Mouse (Mus musculus) ES-E14 (cell line): ENCODE measurements around the gene Jtb. TPM values are rescaled to one million over a fixed set of nuclear protein-coding genes. Genes with fewer than 3 reads are reported as not detected.

Source experiments
- DNase-seq: peaks from one replicate; pipeline ENCODE4 v3.0.0-alpha.2; 2013; ENCODE audit warnings: low read depth, low spot score
- H3K27ac ChIP-seq: 2 replicates; pipeline ENCODE4 v1.5.1; 2012; ENCODE audit warnings: low read depth, mild to moderate bottlenecking, low read length, moderate library complexity, mixed read lengths; ENCODE audit not compliant: poor library complexity, insufficient read depth, severe bottlenecking
- H3K36me3 ChIP-seq: 2 replicates; pipeline ENCODE4 v1.6.1; 2012; ENCODE audit warnings: mild to moderate bottlenecking, low read length, moderate library complexity, mixed read lengths; ENCODE audit not compliant: control insufficient read depth, poor library complexity, insufficient read depth, severe bottlenecking
- H3K4me1 ChIP-seq, 2 experiments: fragments of 150-350 bp in 1 of 2; sonication (generic) in 1 of 2; 2 replicates each; pipeline ENCODE4 v1.6.1; 2012; ENCODE audit warnings: low read length in 2 of 2, mild to moderate bottlenecking in 1 of 2, mixed read lengths in 1 of 2; ENCODE audit not compliant: control insufficient read depth in 2 of 2, insufficient read depth in 2 of 2, poor library complexity in 1 of 2
- H3K4me3 ChIP-seq, 2 experiments: fragments of 150-350 bp in 1 of 2; sonication (generic) in 1 of 2; 2 replicates each; pipeline ENCODE4 v1.5.1; 2012; ENCODE audit warnings: low read length in 2 of 2, low read depth in 1 of 2, mild to moderate bottlenecking in 1 of 2, mixed read lengths in 1 of 2; ENCODE audit not compliant: insufficient read depth in 1 of 2, poor library complexity in 1 of 2, severe bottlenecking in 1 of 2
- H3K9ac ChIP-seq: 2 replicates; pipeline ENCODE4 v1.6.1; 2012; ENCODE audit warnings: low read depth, mild to moderate bottlenecking, low read length, mixed read lengths; ENCODE audit not compliant: poor library complexity, insufficient read depth, severe bottlenecking
- H3K9me3 ChIP-seq: fragments of 150-350 bp; sonication (generic); 2 replicates; pipeline ENCODE4 v1.6.1; 2012; ENCODE audit warnings: low read depth, mild to moderate bottlenecking, low read length; ENCODE audit not compliant: control insufficient read depth, insufficient read depth
- CHD2 ChIP-seq: IDR thresholded peaks from 2 replicates; pipeline ENCODE4 v1.6.1; 2014; ENCODE audit warnings: mild to moderate bottlenecking, low read depth, low read length, inconsistent platforms
- HCFC1 ChIP-seq: IDR thresholded peaks from 2 replicates; pipeline ENCODE4 v1.6.1; 2012; ENCODE audit warnings: low read length, inconsistent platforms, borderline replicate concordance; ENCODE audit not compliant: insufficient read depth
- MAFK ChIP-seq: IDR thresholded peaks from 2 replicates; pipeline ENCODE4 v1.6.1; 2014; ENCODE audit warnings: mild to moderate bottlenecking, low read depth, low read length, inconsistent platforms; ENCODE audit not compliant: insufficient read depth
- ZC3H11A ChIP-seq: IDR thresholded peaks from 2 replicates; pipeline ENCODE4 v1.6.1; 2012; ENCODE audit warnings: low read depth, mild to moderate bottlenecking, inconsistent platforms, low read length, borderline replicate concordance
- ZNF384 ChIP-seq: IDR thresholded peaks from 2 replicates; pipeline ENCODE4 v1.6.1; 2012; ENCODE audit warnings: low read depth, low read length, inconsistent platforms
- in situ Hi-C, 2 experiments: fragments of 600-800 bp; cut with MboI; formaldehyde crosslinking; loops; one replicate each; pipeline ENCODE4 v1.15.1; 2025; ENCODE audit warnings: low sequenced_read_pairs in 2 of 2, inconsistent platforms in 1 of 2; ENCODE audit not compliant: unreplicated experiment in 2 of 2
- total RNA-seq: library from RNA; depleted of rRNA; stranded (reverse); fragments of 300-350 nt; gene quantifications from 2 replicates; pipeline ENCODE4 v1.2.3, GENCODE M21; 2012; rRNA removed

Gene Jtb
- 61.9 and 64.0 TPM in 2 replicates for total RNA-seq

DNA sequence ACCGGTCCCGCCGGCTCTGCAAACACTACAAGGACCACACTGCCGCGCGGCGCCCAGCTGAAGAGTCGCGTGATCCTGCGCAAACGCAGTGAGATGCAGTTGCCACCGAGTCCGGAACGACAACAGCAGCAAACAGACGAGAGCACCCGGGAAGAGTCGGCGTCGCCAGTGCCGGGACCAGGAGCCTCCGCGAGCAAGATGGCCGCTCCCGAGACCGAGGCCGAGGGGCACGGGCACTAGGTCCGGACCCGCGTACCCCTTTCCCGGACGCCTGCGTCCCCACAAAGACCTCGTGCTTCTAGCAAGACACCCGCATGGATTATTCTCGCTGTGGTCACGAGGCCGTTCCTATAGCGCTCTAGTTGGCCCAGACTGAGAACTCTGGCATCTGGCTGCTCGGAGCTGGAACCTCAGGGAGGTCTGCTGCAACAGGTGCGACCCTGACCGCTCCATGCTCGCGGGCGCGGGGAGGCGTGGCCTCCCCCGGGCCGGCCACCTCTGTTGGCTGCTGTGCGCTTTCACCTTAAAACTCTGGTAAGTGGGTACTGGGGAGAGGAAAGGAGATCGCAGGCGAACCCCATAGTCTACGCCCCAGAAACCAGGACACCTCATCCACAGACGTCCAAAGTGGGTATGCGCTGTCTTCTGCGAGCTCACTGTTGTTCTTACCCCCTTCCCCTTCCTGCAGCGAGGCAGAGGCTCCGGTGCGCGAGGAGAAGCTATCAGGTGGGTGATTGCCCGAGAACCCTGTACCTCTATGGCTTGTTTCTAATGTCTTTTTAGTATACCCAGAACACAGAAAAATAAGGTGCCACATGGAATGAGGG is at the start of gene Jtb:
Jtb (plus strand) TSS at position 91 of the 827 bp plus-strand sequence.
- DNase-seq, result peak; percentile 92
- Histone ChIP-seq H3K36me3 (peaks cover 3% of the 10 kb centered on the region), H3K4me1 (no peaks in the 10 kb centered on the region), H3K9ac (peak within 1 kb of the TSS; percentile 88), H3K9me3 (no peaks in the 10 kb centered on the region), H3K27ac (peak within 1 kb of the TSS; percentile 70), H3K4me3 (peak within 1 kb of the TSS; percentile 74 to 76)
- in situ Hi-C loops, result no loop called here
- no peak for TF ChIP-seq MAFK
- no peak for TF ChIP-seq ZNF384
- no peak for TF ChIP-seq ZC3H11A
- TF ChIP-seq HCFC1, result peak; percentile 92
- TF ChIP-seq CHD2, result peak; percentile 77

- in situ Hi-C loops, result no loop called here
- H3K4me3 ChIP-seq, result no peak overlapping the region
- peaks cover 0 to 2% of the 10 kb centered on the region in 2 experiments; a peak in 1 of 4 replicates for H3K4me1 ChIP-seq
- H3K9me3 ChIP-seq, result no peaks in the 10 kb centered on the region
- TF ChIP-seq CHD2 (no peak), ZNF384 (no peak), MAFK (no peak), HCFC1 (no peak), ZC3H11A (no peak)
- H3K27ac ChIP-seq, result no peak overlapping the region
- no peak overlapping the region for H3K9ac ChIP-seq
- H3K36me3 ChIP-seq, result no peaks in the 10 kb centered on the region
- DNase-seq, result no peak
These were observed 47.8 kb upstream of the Jtb start for GRCm38 (mm10) chr3:90183581-90183980.

GRCm38 (mm10) chr3:90190859-90191510 is 40.4 kb upstream of the Jtb start:
- in situ Hi-C loops, result no loop called here
- TF ChIP-seq MAFK (no peak), ZNF384 (no peak), CHD2 (no peak), ZC3H11A (no peak)
- Histone ChIP-seq H3K36me3 (no peaks in the 10 kb centered on the region), H3K4me3 (no peak overlapping the region), H3K9ac (no peak overlapping the region), H3K27ac (no peak overlapping the region), H3K4me1 (no peaks in the 10 kb centered on the region), H3K9me3 (no peaks in the 10 kb centered on the region)
- no peak for DNase-seq

GRCm38 (mm10) chr3:90194759-90195158 is 36.6 kb upstream of the Jtb start:
- TF ChIP-seq ZC3H11A (no peak), MAFK (no peak), HCFC1 (no peak), CHD2 (no peak), ZNF384 (no peak)
- no peak for DNase-seq
- Histone ChIP-seq H3K4me3 (no peak overlapping the region), H3K36me3 (no peaks in the 10 kb centered on the region), H3K4me1 (no peaks in the 10 kb centered on the region), H3K9ac (no peak overlapping the region), H3K9me3 (no peaks in the 10 kb centered on the region), H3K27ac (no peak overlapping the region)
- in situ Hi-C loops, result no loop called here
